Mouse (Mus musculus): Measurements from ENCODE around the gene Clec2d. TPM values are rescaled to one million over a fixed set of nuclear protein-coding genes. Genes with fewer than 3 reads are reported as not detected.
"Not testable (repeated sequence)": the region's sequence is repeated elsewhere in the genome, so short reads cannot be mapped to it uniquely, and the experiment has no call there.

Clec2d gene
- polyA plus RNA-seq, 1 experiment from 2014 or later: not detected

- no peak for ATAC-seq (replicated peaks; ENCODE audit: low FRiP score)
- Histone ChIP-seq H3K9ac (ENCODE audit: low read depth, low read length) (no peak overlapping the region; the same call in 1 of the 2 replicates), H3K4me2 (peak overlapping the region; percentile 50), H3K27me3 (replicated peaks; ENCODE audit: control insufficient read depth, insufficient read depth, low read length) (no peaks in the 10 kb centered on the region), H3K9me3 (ENCODE audit: control insufficient read depth, low read length) (no peaks in the 10 kb centered on the region), H3K4me1 (replicated peaks; ENCODE audit: control insufficient read depth, insufficient read depth, low read length) (no peaks in the 10 kb centered on the region), H3K27ac (ENCODE audit: low read depth, low read length) (no peak overlapping the region), H3K4me3 (ENCODE audit: low read depth, low read length) (no peak overlapping the region), H3K36me3 (ENCODE audit: control insufficient read depth, insufficient read depth, low read length) (no peaks in the 10 kb centered on the region)
- DNase-seq (ENCODE audit: low spot score): no peak
- 68% methylated on average over 1 of the region's 1 CpGs for WGBS
These were observed 2.1 kb downstream of the Clec2d start for GRCm38 (mm10) chr6:129182518-129182917.

- not testable (repeated sequence) for H3K9ac ChIP-seq (ENCODE audit: low read depth, low read length); DNase-seq (ENCODE audit: low spot score); H3K36me3 ChIP-seq (ENCODE audit: control insufficient read depth, insufficient read depth, low read length); H3K4me3 ChIP-seq (ENCODE audit: low read depth, low read length); H3K27me3 ChIP-seq (replicated peaks; ENCODE audit: control insufficient read depth, insufficient read depth, low read length); ATAC-seq (replicated peaks; ENCODE audit: low FRiP score); H3K27ac ChIP-seq (ENCODE audit: low read depth, low read length); H3K9me3 ChIP-seq (ENCODE audit: control insufficient read depth, low read length); H3K4me1 ChIP-seq (replicated peaks; ENCODE audit: control insufficient read depth, insufficient read depth, low read length); H3K4me2 ChIP-seq
- WGBS: 85% methylated on average over 4 of the region's 4 CpGs
These were observed 3.6 kb downstream of the Clec2d start for GRCm38 (mm10) chr6:129184001-129184400.

GRCm38 (mm10) chr6:129184788-129185187 lies 4.4 kb downstream of the Clec2d start:
- no peak for ATAC-seq (replicated peaks; ENCODE audit: low FRiP score)
- 84% methylated on average over 5 of the region's 5 CpGs for WGBS
- H3K4me1 ChIP-seq (replicated peaks; ENCODE audit: control insufficient read depth, insufficient read depth, low read length): no peaks in the 10 kb centered on the region

GRCm38 (mm10) chr6:129186022-129186421 lies 5.6 kb downstream of the Clec2d start:
- Histone ChIP-seq H3K4me2 (no peak overlapping the region), H3K4me3 (ENCODE audit: low read depth, low read length) (no peak overlapping the region)

More at GRCm38 (mm10) chr6:129184788-129185187, 4.4 kb downstream of the Clec2d start:
- no peaks in the 10 kb centered on the region for H3K36me3 ChIP-seq (ENCODE audit: control insufficient read depth, insufficient read depth, low read length)
- no peak overlapping the region for H3K4me2 ChIP-seq
- H3K27ac ChIP-seq (ENCODE audit: low read depth, low read length): no peak overlapping the region
- no peak for DNase-seq (ENCODE audit: low spot score)
- H3K27me3 ChIP-seq (replicated peaks; ENCODE audit: control insufficient read depth, insufficient read depth, low read length): no peaks in the 10 kb centered on the region
- H3K9ac ChIP-seq (ENCODE audit: low read depth, low read length): no peak overlapping the region
- H3K4me3 ChIP-seq (ENCODE audit: low read depth, low read length): no peak overlapping the region
- H3K9me3 ChIP-seq (ENCODE audit: control insufficient read depth, low read length): no peaks in the 10 kb centered on the region

GRCm38 (mm10) chr6:129186457-129187199 lies 6.2 kb downstream of the Clec2d start:
- H3K4me3 ChIP-seq (ENCODE audit: low read depth, low read length): no peak overlapping the region
- no peaks in the 10 kb centered on the region for H3K27me3 ChIP-seq (replicated peaks; ENCODE audit: control insufficient read depth, insufficient read depth, low read length)
- no peak overlapping the region for H3K27ac ChIP-seq (ENCODE audit: low read depth, low read length)
- H3K9ac ChIP-seq (ENCODE audit: low read depth, low read length): no peak overlapping the region
- DNase-seq (ENCODE audit: low spot score) (no peak), ATAC-seq (replicated peaks; ENCODE audit: low FRiP score) (peak; percentile 17; the same call in 1 of the 2 replicates)
- no peaks in the 10 kb centered on the region for H3K4me1 ChIP-seq (replicated peaks; ENCODE audit: control insufficient read depth, insufficient read depth, low read length)
- H3K4me2 ChIP-seq: no peak overlapping the region
- no peaks in the 10 kb centered on the region for H3K9me3 ChIP-seq (ENCODE audit: control insufficient read depth, low read length)
- WGBS: 92% methylated on average over 5 of the region's 5 CpGs
- no peaks in the 10 kb centered on the region for H3K36me3 ChIP-seq (ENCODE audit: control insufficient read depth, insufficient read depth, low read length)

More at GRCm38 (mm10) chr6:129186022-129186421, 5.6 kb downstream of the Clec2d start:
- no peaks in the 10 kb centered on the region for H3K27me3 ChIP-seq (replicated peaks; ENCODE audit: control insufficient read depth, insufficient read depth, low read length)
- no peaks in the 10 kb centered on the region for H3K36me3 ChIP-seq (ENCODE audit: control insufficient read depth, insufficient read depth, low read length)
- H3K27ac ChIP-seq (ENCODE audit: low read depth, low read length): no peak overlapping the region
- 83% methylated on average over 4 of the region's 4 CpGs for WGBS
- H3K9me3 ChIP-seq (ENCODE audit: control insufficient read depth, low read length): no peaks in the 10 kb centered on the region
- H3K4me1 ChIP-seq (replicated peaks; ENCODE audit: control insufficient read depth, insufficient read depth, low read length): no peaks in the 10 kb centered on the region
- ATAC-seq (replicated peaks; ENCODE audit: low FRiP score): no peak
- no peak for DNase-seq (ENCODE audit: low spot score)
- H3K9ac ChIP-seq (ENCODE audit: low read depth, low read length): no peak overlapping the region

- Histone ChIP-seq H3K4me1 (replicated peaks; ENCODE audit: control insufficient read depth, insufficient read depth, low read length) (no peaks in the 10 kb centered on the region), H3K9me3 (ENCODE audit: control insufficient read depth, low read length) (no peaks in the 10 kb centered on the region), H3K4me3 (ENCODE audit: low read depth, low read length) (no peak overlapping the region), H3K4me2 (no peak overlapping the region), H3K27me3 (replicated peaks; ENCODE audit: control insufficient read depth, insufficient read depth, low read length) (no peaks in the 10 kb centered on the region), H3K36me3 (ENCODE audit: control insufficient read depth, insufficient read depth, low read length) (no peaks in the 10 kb centered on the region), H3K27ac (ENCODE audit: low read depth, low read length) (no peak overlapping the region), H3K9ac (ENCODE audit: low read depth, low read length) (no peak overlapping the region)
- no peak for DNase-seq (ENCODE audit: low spot score)
- no peak for ATAC-seq (replicated peaks; ENCODE audit: low FRiP score)
These were observed 6.8 kb downstream of the Clec2d start for GRCm38 (mm10) chr6:129187200-129187651.

GRCm38 (mm10) chr6:129187816-129188215 lies 7.4 kb downstream of the Clec2d start:
- H3K36me3 ChIP-seq (ENCODE audit: control insufficient read depth, insufficient read depth, low read length); H3K4me3 ChIP-seq (ENCODE audit: low read depth, low read length); H3K4me2 ChIP-seq; DNase-seq (ENCODE audit: low spot score); H3K27ac ChIP-seq (ENCODE audit: low read depth, low read length); H3K9ac ChIP-seq (ENCODE audit: low read depth, low read length); H3K27me3 ChIP-seq (replicated peaks; ENCODE audit: control insufficient read depth, insufficient read depth, low read length); H3K9me3 ChIP-seq (ENCODE audit: control insufficient read depth, low read length); ATAC-seq (replicated peaks; ENCODE audit: low FRiP score); H3K4me1 ChIP-seq (replicated peaks; ENCODE audit: control insufficient read depth, insufficient read depth, low read length): not testable (repeated sequence)
- WGBS: 85% methylated on average over 3 of the region's 3 CpGs

- no peak overlapping the region for H3K9ac ChIP-seq (ENCODE audit: low read depth, low read length)
- no peak overlapping the region for H3K4me3 ChIP-seq (ENCODE audit: low read depth, low read length)
- H3K27me3 ChIP-seq (replicated peaks; ENCODE audit: control insufficient read depth, insufficient read depth, low read length): no peaks in the 10 kb centered on the region
- no peak overlapping the region for H3K4me2 ChIP-seq
- WGBS: 84% methylated on average over 2 of the region's 2 CpGs
- H3K9me3 ChIP-seq (ENCODE audit: control insufficient read depth, low read length): no peaks in the 10 kb centered on the region
- no peak overlapping the region for H3K27ac ChIP-seq (ENCODE audit: low read depth, low read length)
- DNase-seq (ENCODE audit: low spot score): no peak
- no peaks in the 10 kb centered on the region for H3K36me3 ChIP-seq (ENCODE audit: control insufficient read depth, insufficient read depth, low read length)
- no peak for ATAC-seq (replicated peaks; ENCODE audit: low FRiP score)
- H3K4me1 ChIP-seq (replicated peaks; ENCODE audit: control insufficient read depth, insufficient read depth, low read length): no peaks in the 10 kb centered on the region
These were observed 13.0 kb downstream of the Clec2d start for GRCm38 (mm10) chr6:129193431-129193830.

GRCm38 (mm10) chr6:129200066-129200465 lies 19.7 kb downstream of the Clec2d start:
- not testable (repeated sequence) for DNase-seq (ENCODE audit: low spot score); ATAC-seq (replicated peaks; ENCODE audit: low FRiP score); H3K4me1 ChIP-seq (replicated peaks; ENCODE audit: control insufficient read depth, insufficient read depth, low read length); H3K27ac ChIP-seq (ENCODE audit: low read depth, low read length); H3K4me3 ChIP-seq (ENCODE audit: low read depth, low read length); H3K9me3 ChIP-seq (ENCODE audit: control insufficient read depth, low read length); H3K36me3 ChIP-seq (ENCODE audit: control insufficient read depth, insufficient read depth, low read length); H3K27me3 ChIP-seq (replicated peaks; ENCODE audit: control insufficient read depth, insufficient read depth, low read length); H3K9ac ChIP-seq (ENCODE audit: low read depth, low read length); H3K4me2 ChIP-seq
